Mouse (Mus musculus): ENCODE data around the gene Duxbl1.
"Not testable (repeated sequence)": the region's sequence is repeated elsewhere in the genome, so short reads cannot be mapped to it uniquely, and the experiment has no call there.

DNA sequence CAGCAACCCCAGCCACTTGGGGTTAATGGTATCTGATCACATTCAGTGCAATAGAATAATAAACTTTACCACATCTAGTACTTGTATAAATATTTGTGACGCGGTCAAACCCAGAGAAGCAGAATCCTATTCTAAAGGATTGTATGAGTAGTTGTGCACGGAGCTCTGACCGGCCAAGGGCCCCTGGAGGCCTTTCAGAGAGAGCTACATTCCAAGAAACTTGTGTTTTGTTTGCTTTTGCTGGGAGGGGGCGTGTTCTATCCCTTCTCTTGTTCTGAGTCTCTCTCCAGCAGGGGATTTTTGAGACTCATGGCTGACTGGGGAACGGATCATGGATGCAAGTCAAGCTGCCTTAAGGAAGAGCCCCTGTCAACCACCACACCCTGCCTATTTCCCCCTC, 57.1 kb downstream of the Duxbl1 start:
- not testable (repeated sequence) for TF ChIP-seq CTCF (IDR thresholded peaks at IDR 0.05 in 2 of 3, conservative IDR thresholded peaks at IDR 0.05 in 1 of 3; ENCODE audit: control insufficient read depth in 1 of 3, insufficient read depth in 1 of 3, low read depth in 2 of 3, low read length in 3 of 3, poor library complexity in 1 of 3, severe bottlenecking in 1 of 3); EP300 (IDR thresholded peaks at IDR 0.05; ENCODE audit: low read depth in 1 of 2, low read length in 2 of 2); MYC (IDR thresholded peaks at IDR 0.05; ENCODE audit: low read depth, low read length); ZC3H11A (IDR thresholded peaks at IDR 0.05; ENCODE audit: low read depth, low read length); KAT2A (conservative IDR thresholded peaks at IDR 0.05; ENCODE audit: low read depth, low read length); GATA1 (IDR thresholded peaks at IDR 0.05; ENCODE audit: low read depth, low read length)

Data from MEL (cell line).